Mouse (Mus musculus): ENCODE results near the gene Arhgap18. TPM values are rescaled to one million over a fixed set of nuclear protein-coding genes. Genes with fewer than 3 reads are reported as not detected.

The Arhgap18 gene
- polyA plus RNA-seq, 1 experiment from 2014 or later = 18.0 TPM

- no peak for ATAC-seq
- Histone ChIP-seq H3K9me3 (replicated peaks; ENCODE audit: control insufficient read depth, low read length) (no peaks in the 10 kb centered on the region), H3K4me2 (ENCODE audit: low read length) (no peak overlapping the region), H3K36me3 (ENCODE audit: control insufficient read depth, insufficient read depth, low read length) (no peaks in the 10 kb centered on the region), H3K27me3 (replicated peaks; ENCODE audit: control insufficient read depth, insufficient read depth, low read length) (no peaks in the 10 kb centered on the region), H3K9ac (ENCODE audit: low read length) (no peak overlapping the region), H3K4me3 (ENCODE audit: low read depth, low read length) (no peak overlapping the region), H3K4me1 (ENCODE audit: control insufficient read depth, insufficient read depth, low read length) (no peaks in the 10 kb centered on the region; the same call in 1 of the 2 replicates), H3K27ac (ENCODE audit: low read depth, low read length) (no peak overlapping the region)
- WGBS = 93% methylated on average over 6 of the region's 6 CpGs
- DNase-seq (ENCODE audit: low spot score) = no peak
Observed at GRCm38 (mm10) chr10:26754006-26754405, 785 bp downstream of the Arhgap18 start.

GRCm38 (mm10) chr10:26757231-26757630 lies 4.0 kb downstream of the Arhgap18 start:
- Histone ChIP-seq H3K9me3 (replicated peaks; ENCODE audit: control insufficient read depth, low read length) (no peaks in the 10 kb centered on the region), H3K27me3 (replicated peaks; ENCODE audit: control insufficient read depth, insufficient read depth, low read length) (no peaks in the 10 kb centered on the region), H3K4me2 (ENCODE audit: low read length) (no peak overlapping the region), H3K36me3 (ENCODE audit: control insufficient read depth, insufficient read depth, low read length) (no peaks in the 10 kb centered on the region), H3K27ac (ENCODE audit: low read depth, low read length) (no peak overlapping the region), H3K4me3 (ENCODE audit: low read depth, low read length) (no peak overlapping the region), H3K4me1 (ENCODE audit: control insufficient read depth, insufficient read depth, low read length) (no peaks in the 10 kb centered on the region; the same call in 1 of the 2 replicates), H3K9ac (ENCODE audit: low read length) (no peak overlapping the region)
- WGBS = 95% methylated on average over 2 of the region's 2 CpGs
- DNase-seq (ENCODE audit: low spot score) (no peak), ATAC-seq (no peak)

- WGBS = 46% methylated on average over 6 of the region's 6 CpGs
- Histone ChIP-seq H3K9ac (ENCODE audit: low read length) (no peak overlapping the region), H3K27ac (ENCODE audit: low read depth, low read length) (no peak overlapping the region), H3K4me2 (ENCODE audit: low read length) (no peak overlapping the region), H3K9me3 (replicated peaks; ENCODE audit: control insufficient read depth, low read length) (no peaks in the 10 kb centered on the region), H3K4me1 (ENCODE audit: control insufficient read depth, insufficient read depth, low read length) (no peaks in the 10 kb centered on the region), H3K27me3 (replicated peaks; ENCODE audit: control insufficient read depth, insufficient read depth, low read length) (no peaks in the 10 kb centered on the region), H3K4me3 (ENCODE audit: low read depth, low read length) (no peak overlapping the region), H3K36me3 (ENCODE audit: control insufficient read depth, insufficient read depth, low read length) (no peaks in the 10 kb centered on the region)
- ATAC-seq (no peak), DNase-seq (ENCODE audit: low spot score) (no peak)
Observed at GRCm38 (mm10) chr10:26759469-26759868, 6.2 kb downstream of the Arhgap18 start.

GRCm38 (mm10) chr10:26761103-26761502 lies 7.9 kb downstream of the Arhgap18 start:
- no peak overlapping the region for H3K27ac ChIP-seq (ENCODE audit: low read depth, low read length)
- H3K4me2 ChIP-seq (ENCODE audit: low read length) = no peak overlapping the region
- H3K27me3 ChIP-seq (replicated peaks; ENCODE audit: control insufficient read depth, insufficient read depth, low read length) = no peaks in the 10 kb centered on the region
- no peak overlapping the region for H3K4me3 ChIP-seq (ENCODE audit: low read depth, low read length)
- no peaks in the 10 kb centered on the region for H3K9me3 ChIP-seq (replicated peaks; ENCODE audit: control insufficient read depth, low read length)
- no peaks in the 10 kb centered on the region for H3K36me3 ChIP-seq (ENCODE audit: control insufficient read depth, insufficient read depth, low read length)
- 82% methylated on average over 4 of the region's 4 CpGs for WGBS
- no peak overlapping the region for H3K9ac ChIP-seq (ENCODE audit: low read length)
- no peak for ATAC-seq
- H3K4me1 ChIP-seq (ENCODE audit: control insufficient read depth, insufficient read depth, low read length) = no peaks in the 10 kb centered on the region
- DNase-seq (ENCODE audit: low spot score) = no peak

GRCm38 (mm10) chr10:26761991-26762903 lies 9.0 kb downstream of the Arhgap18 start:
- no peak overlapping the region for H3K9ac ChIP-seq (ENCODE audit: low read length)
- ATAC-seq (no peak), DNase-seq (ENCODE audit: low spot score) (peak; percentile 9)
- H3K27me3 ChIP-seq (replicated peaks; ENCODE audit: control insufficient read depth, insufficient read depth, low read length) = no peaks in the 10 kb centered on the region
- no peaks in the 10 kb centered on the region for H3K36me3 ChIP-seq (ENCODE audit: control insufficient read depth, insufficient read depth, low read length)
- H3K4me3 ChIP-seq (ENCODE audit: low read depth, low read length) = no peak overlapping the region
- no peaks in the 10 kb centered on the region for H3K9me3 ChIP-seq (replicated peaks; ENCODE audit: control insufficient read depth, low read length)
- no peak overlapping the region for H3K27ac ChIP-seq (ENCODE audit: low read depth, low read length)
- WGBS = 81% methylated on average over 9 of the region's 9 CpGs
- H3K4me2 ChIP-seq (ENCODE audit: low read length) = no peak overlapping the region
- no peaks in the 10 kb centered on the region for H3K4me1 ChIP-seq (ENCODE audit: control insufficient read depth, insufficient read depth, low read length)

- H3K4me2 ChIP-seq (ENCODE audit: low read length) = no peak overlapping the region
- no peaks in the 10 kb centered on the region for H3K27me3 ChIP-seq (replicated peaks; ENCODE audit: control insufficient read depth, insufficient read depth, low read length)
- WGBS = 84% methylated on average over 3 of the region's 3 CpGs
- H3K9ac ChIP-seq (ENCODE audit: low read length) = no peak overlapping the region
- H3K4me1 ChIP-seq (ENCODE audit: control insufficient read depth, insufficient read depth, low read length) = no peaks in the 10 kb centered on the region
- no peak for ATAC-seq
- H3K4me3 ChIP-seq (ENCODE audit: low read depth, low read length) = no peak overlapping the region
- DNase-seq (ENCODE audit: low spot score) = no peak
- no peaks in the 10 kb centered on the region for H3K36me3 ChIP-seq (ENCODE audit: control insufficient read depth, insufficient read depth, low read length)
- no peaks in the 10 kb centered on the region for H3K9me3 ChIP-seq (replicated peaks; ENCODE audit: control insufficient read depth, low read length)
- H3K27ac ChIP-seq (ENCODE audit: low read depth, low read length) = no peak overlapping the region
Observed at GRCm38 (mm10) chr10:26767196-26767595, 14.0 kb downstream of the Arhgap18 start.

GRCm38 (mm10) chr10:26768943-26769342 lies 15.7 kb downstream of the Arhgap18 start:
- Histone ChIP-seq H3K9ac (ENCODE audit: low read length) (no peak overlapping the region), H3K4me2 (ENCODE audit: low read length) (no peak overlapping the region), H3K4me3 (ENCODE audit: low read depth, low read length) (no peak overlapping the region), H3K36me3 (ENCODE audit: control insufficient read depth, insufficient read depth, low read length) (no peaks in the 10 kb centered on the region), H3K27ac (ENCODE audit: low read depth, low read length) (no peak overlapping the region), H3K27me3 (replicated peaks; ENCODE audit: control insufficient read depth, insufficient read depth, low read length) (no peaks in the 10 kb centered on the region), H3K4me1 (ENCODE audit: control insufficient read depth, insufficient read depth, low read length) (peaks cover 3% of the 10 kb centered on the region; the same call in 1 of the 2 replicates), H3K9me3 (replicated peaks; ENCODE audit: control insufficient read depth, low read length) (no peaks in the 10 kb centered on the region)
- ATAC-seq = no peak
- 83% methylated on average over 2 of the region's 2 CpGs for WGBS
- no peak for DNase-seq (ENCODE audit: low spot score)

GRCm38 (mm10) chr10:26770035-26770434 lies 16.8 kb downstream of the Arhgap18 start:
- Histone ChIP-seq H3K36me3 (ENCODE audit: control insufficient read depth, insufficient read depth, low read length) (no peaks in the 10 kb centered on the region), H3K4me1 (ENCODE audit: control insufficient read depth, insufficient read depth, low read length) (peaks cover 7% of the 10 kb centered on the region; the same call in 1 of the 2 replicates), H3K9ac (ENCODE audit: low read length) (no peak overlapping the region), H3K4me2 (ENCODE audit: low read length) (no peak overlapping the region), H3K9me3 (replicated peaks; ENCODE audit: control insufficient read depth, low read length) (no peaks in the 10 kb centered on the region), H3K27ac (ENCODE audit: low read depth, low read length) (no peak overlapping the region), H3K27me3 (replicated peaks; ENCODE audit: control insufficient read depth, insufficient read depth, low read length) (no peaks in the 10 kb centered on the region), H3K4me3 (ENCODE audit: low read depth, low read length) (no peak overlapping the region)
- WGBS = 78% methylated on average over 8 of the region's 8 CpGs
- no peak for DNase-seq (ENCODE audit: low spot score)
- no peak for ATAC-seq

- H3K27me3 ChIP-seq (replicated peaks; ENCODE audit: control insufficient read depth, insufficient read depth, low read length) = no peaks in the 10 kb centered on the region
- H3K9me3 ChIP-seq (replicated peaks; ENCODE audit: control insufficient read depth, low read length) = no peaks in the 10 kb centered on the region
- H3K27ac ChIP-seq (ENCODE audit: low read depth, low read length) = peak overlapping the region; percentile 89
- H3K9ac ChIP-seq (ENCODE audit: low read length) = peak overlapping the region; percentile 68
- DNase-seq (ENCODE audit: low spot score) (peak; percentile 91), ATAC-seq (peak; percentile 96)
- H3K4me2 ChIP-seq (ENCODE audit: low read length) = peak overlapping the region; percentile 93
- 9% methylated on average over 15 of the region's 15 CpGs for WGBS
- peak overlapping the region; percentile 49 for H3K4me3 ChIP-seq (ENCODE audit: low read depth, low read length)
- H3K4me1 ChIP-seq (ENCODE audit: control insufficient read depth, insufficient read depth, low read length) = peaks cover 7% of the 10 kb centered on the region; the same call in 1 of the 2 replicates
- H3K36me3 ChIP-seq (ENCODE audit: control insufficient read depth, insufficient read depth, low read length) = no peaks in the 10 kb centered on the region
Observed at GRCm38 (mm10) chr10:26771938-26772623, 18.9 kb downstream of the Arhgap18 start.
